Mouse (Mus musculus): ENCODE data around the gene Nat10. TPM values are rescaled to one million over a fixed set of nuclear protein-coding genes. Genes with fewer than 3 reads are reported as not detected.

Gene Nat10
- polyA plus RNA-seq, 1 experiment from 2014 or later, result 25.7 TPM

GRCm38 (mm10) chr2:103784621-103785020, 23.6 kb upstream of the Nat10 start:
- Histone ChIP-seq H3K9ac (replicated peaks) (no peak overlapping the region), H3K4me1 (peaks cover 14% of the 10 kb centered on the region), H3K9me3 (no peaks in the 10 kb centered on the region), H3K36me3 (peaks cover 29% of the 10 kb centered on the region), H3K27me3 (no peaks in the 10 kb centered on the region), H3K4me2 (replicated peaks) (no peak overlapping the region), H3K27ac (replicated peaks) (no peak overlapping the region), H3K4me3 (no peak overlapping the region)
- ATAC-seq (replicated peaks), result no peak
- 87% methylated on average over 4 of the region's 4 CpGs for WGBS

GRCm38 (mm10) chr2:103762492-103762891, 1.4 kb upstream of the Nat10 start:
- WGBS, result 47% methylated on average over 1 of the region's 1 CpGs
- no peaks in the 10 kb centered on the region for H3K9me3 ChIP-seq
- H3K36me3 ChIP-seq, result peaks cover 29% of the 10 kb centered on the region

GRCm38 (mm10) chr2:103761993-103762392, 923 bp upstream of the Nat10 start:
- no peak overlapping the region for H3K27ac ChIP-seq (replicated peaks)
- no peak overlapping the region for H3K9ac ChIP-seq (replicated peaks)
- H3K4me2 ChIP-seq (replicated peaks), result peak overlapping the region; percentile 84
- H3K4me3 ChIP-seq, result peak overlapping the region; percentile 93
- ATAC-seq (replicated peaks), result no peak
- no peaks in the 10 kb centered on the region for H3K27me3 ChIP-seq
- WGBS, result 37% methylated on average over 4 of the region's 4 CpGs
- H3K4me1 ChIP-seq, result peaks cover 24% of the 10 kb centered on the region
- no peaks in the 10 kb centered on the region for H3K9me3 ChIP-seq
- H3K36me3 ChIP-seq, result peaks cover 29% of the 10 kb centered on the region

More at GRCm38 (mm10) chr2:103762492-103762891, 1.4 kb upstream of the Nat10 start:
- Histone ChIP-seq H3K27me3 (no peaks in the 10 kb centered on the region), H3K4me2 (replicated peaks) (no peak overlapping the region), H3K4me3 (no peak overlapping the region), H3K9ac (replicated peaks) (no peak overlapping the region), H3K27ac (replicated peaks) (no peak overlapping the region), H3K4me1 (peaks cover 24% of the 10 kb centered on the region)
- no peak for ATAC-seq (replicated peaks)

- WGBS, result under 1% methylated on average over 12 of the region's 12 CpGs
- Histone ChIP-seq H3K4me3 (peak overlapping the region; percentile 93), H3K27ac (replicated peaks) (peak overlapping the region; percentile 79), H3K36me3 (peaks cover 26% of the 10 kb centered on the region), H3K4me2 (replicated peaks) (peak overlapping the region; percentile 84), H3K27me3 (no peaks in the 10 kb centered on the region), H3K4me1 (peaks cover 24% of the 10 kb centered on the region), H3K9me3 (no peaks in the 10 kb centered on the region), H3K9ac (replicated peaks) (peak overlapping the region; percentile 71)
- ATAC-seq (replicated peaks), result peak; percentile 20
Measured at GRCm38 (mm10) chr2:103760421-103760820, 649 bp downstream of the Nat10 start.

- Histone ChIP-seq H3K4me2 (replicated peaks) (no peak overlapping the region), H3K4me1 (peaks cover 12% of the 10 kb centered on the region), H3K4me3 (no peak overlapping the region), H3K9ac (replicated peaks) (no peak overlapping the region), H3K36me3 (peaks cover 38% of the 10 kb centered on the region), H3K27ac (replicated peaks) (no peak overlapping the region), H3K27me3 (no peaks in the 10 kb centered on the region), H3K9me3 (no peaks in the 10 kb centered on the region)
- ATAC-seq (replicated peaks), result no peak
- 93% methylated on average over 9 of the region's 9 CpGs for WGBS
Measured at GRCm38 (mm10) chr2:103755458-103756085, 5.5 kb downstream of the Nat10 start.

- Histone ChIP-seq H3K4me1 (peaks cover 3% of the 10 kb centered on the region; the same call in 1 of the 2 replicates), H3K9ac (replicated peaks) (no peak overlapping the region), H3K4me3 (no peak overlapping the region), H3K4me2 (replicated peaks) (no peak overlapping the region), H3K27me3 (no peaks in the 10 kb centered on the region), H3K27ac (replicated peaks) (no peak overlapping the region), H3K9me3 (no peaks in the 10 kb centered on the region), H3K36me3 (peaks cover 48% of the 10 kb centered on the region)
- no peak for ATAC-seq (replicated peaks)
- WGBS, result 91% methylated on average over 3 of the region's 3 CpGs
Measured at GRCm38 (mm10) chr2:103754614-103755013, 6.5 kb downstream of the Nat10 start.

- H3K27ac ChIP-seq (replicated peaks), result no peak overlapping the region
- no peak for ATAC-seq (replicated peaks)
- H3K9ac ChIP-seq (replicated peaks), result no peak overlapping the region
- no peaks in the 10 kb centered on the region for H3K27me3 ChIP-seq
- no peaks in the 10 kb centered on the region for H3K4me1 ChIP-seq
- H3K4me2 ChIP-seq (replicated peaks), result no peak overlapping the region
- WGBS, result 96% methylated on average over 6 of the region's 6 CpGs
- H3K36me3 ChIP-seq, result peaks cover 65% of the 10 kb centered on the region
- H3K9me3 ChIP-seq, result no peaks in the 10 kb centered on the region
- H3K4me3 ChIP-seq, result no peak overlapping the region
Measured at GRCm38 (mm10) chr2:103751771-103752170, 9.3 kb downstream of the Nat10 start.

GRCm38 (mm10) chr2:103749091-103749490, 12.0 kb downstream of the Nat10 start:
- Histone ChIP-seq H3K4me3 (no peak overlapping the region), H3K27ac (replicated peaks) (no peak overlapping the region), H3K4me2 (replicated peaks) (no peak overlapping the region), H3K9me3 (no peaks in the 10 kb centered on the region), H3K27me3 (no peaks in the 10 kb centered on the region), H3K4me1 (no peaks in the 10 kb centered on the region), H3K36me3 (peaks cover 61% of the 10 kb centered on the region), H3K9ac (replicated peaks) (no peak overlapping the region)
- 97% methylated on average over 3 of the region's 3 CpGs for WGBS
- ATAC-seq (replicated peaks), result no peak

GRCm38 (mm10) chr2:103747891-103748290, 13.2 kb downstream of the Nat10 start:
- H3K27me3 ChIP-seq, result no peaks in the 10 kb centered on the region
- H3K9ac ChIP-seq (replicated peaks), result no peak overlapping the region
- WGBS, result 92% methylated on average over 9 of the region's 9 CpGs
- no peaks in the 10 kb centered on the region for H3K9me3 ChIP-seq
- H3K4me3 ChIP-seq, result no peak overlapping the region
- peaks cover 50% of the 10 kb centered on the region for H3K36me3 ChIP-seq
- no peaks in the 10 kb centered on the region for H3K4me1 ChIP-seq
- no peak overlapping the region for H3K27ac ChIP-seq (replicated peaks)
- H3K4me2 ChIP-seq (replicated peaks), result no peak overlapping the region
- no peak for ATAC-seq (replicated peaks)

GRCm38 (mm10) chr2:103746761-103747160, 14.3 kb downstream of the Nat10 start:
- H3K4me3 ChIP-seq, result no peak overlapping the region
- no peak for ATAC-seq (replicated peaks)
- H3K36me3 ChIP-seq, result peaks cover 46% of the 10 kb centered on the region
- 88% methylated on average over 2 of the region's 2 CpGs for WGBS
- no peak overlapping the region for H3K9ac ChIP-seq (replicated peaks)
- no peaks in the 10 kb centered on the region for H3K27me3 ChIP-seq
- H3K4me1 ChIP-seq, result no peaks in the 10 kb centered on the region
- H3K4me2 ChIP-seq (replicated peaks), result no peak overlapping the region
- no peak overlapping the region for H3K27ac ChIP-seq (replicated peaks)
- H3K9me3 ChIP-seq, result no peaks in the 10 kb centered on the region

- no peaks in the 10 kb centered on the region for H3K27me3 ChIP-seq
- H3K4me2 ChIP-seq (replicated peaks), result no peak overlapping the region
- no peak overlapping the region for H3K27ac ChIP-seq (replicated peaks)
- WGBS, result 89% methylated on average over 2 of the region's 2 CpGs
- no peaks in the 10 kb centered on the region for H3K9me3 ChIP-seq
- no peak overlapping the region for H3K4me3 ChIP-seq
- no peak overlapping the region for H3K9ac ChIP-seq (replicated peaks)
- H3K4me1 ChIP-seq, result no peaks in the 10 kb centered on the region
- H3K36me3 ChIP-seq, result peaks cover 42% of the 10 kb centered on the region
- ATAC-seq (replicated peaks), result no peak
Measured at GRCm38 (mm10) chr2:103746096-103746495, 15.0 kb downstream of the Nat10 start.

- no peak for ATAC-seq (replicated peaks)
- Histone ChIP-seq H3K4me3 (no peak overlapping the region), H3K36me3 (peaks cover 41% of the 10 kb centered on the region), H3K4me2 (replicated peaks) (no peak overlapping the region), H3K27ac (replicated peaks) (no peak overlapping the region), H3K4me1 (no peaks in the 10 kb centered on the region), H3K27me3 (no peaks in the 10 kb centered on the region), H3K9ac (replicated peaks) (no peak overlapping the region), H3K9me3 (no peaks in the 10 kb centered on the region)
- WGBS, result 83% methylated on average over 5 of the region's 5 CpGs
Measured at GRCm38 (mm10) chr2:103745481-103745880, 15.6 kb downstream of the Nat10 start.

- Histone ChIP-seq H3K27ac (replicated peaks) (no peak overlapping the region), H3K36me3 (peaks cover 33% of the 10 kb centered on the region), H3K4me3 (no peak overlapping the region), H3K4me2 (replicated peaks) (no peak overlapping the region), H3K27me3 (no peaks in the 10 kb centered on the region), H3K9ac (replicated peaks) (no peak overlapping the region), H3K9me3 (no peaks in the 10 kb centered on the region), H3K4me1 (no peaks in the 10 kb centered on the region)
- 0 out of 2 replicates have a peak, but pooled peaks have one; percentile 26 for ATAC-seq (replicated peaks)
- 79% methylated on average over 7 of the region's 7 CpGs for WGBS
Measured at GRCm38 (mm10) chr2:103743988-103744387, 17.1 kb downstream of the Nat10 start.
